Mouse (Mus musculus): ENCODE data around the gene Myl3.

The Myl3 gene

DNA sequence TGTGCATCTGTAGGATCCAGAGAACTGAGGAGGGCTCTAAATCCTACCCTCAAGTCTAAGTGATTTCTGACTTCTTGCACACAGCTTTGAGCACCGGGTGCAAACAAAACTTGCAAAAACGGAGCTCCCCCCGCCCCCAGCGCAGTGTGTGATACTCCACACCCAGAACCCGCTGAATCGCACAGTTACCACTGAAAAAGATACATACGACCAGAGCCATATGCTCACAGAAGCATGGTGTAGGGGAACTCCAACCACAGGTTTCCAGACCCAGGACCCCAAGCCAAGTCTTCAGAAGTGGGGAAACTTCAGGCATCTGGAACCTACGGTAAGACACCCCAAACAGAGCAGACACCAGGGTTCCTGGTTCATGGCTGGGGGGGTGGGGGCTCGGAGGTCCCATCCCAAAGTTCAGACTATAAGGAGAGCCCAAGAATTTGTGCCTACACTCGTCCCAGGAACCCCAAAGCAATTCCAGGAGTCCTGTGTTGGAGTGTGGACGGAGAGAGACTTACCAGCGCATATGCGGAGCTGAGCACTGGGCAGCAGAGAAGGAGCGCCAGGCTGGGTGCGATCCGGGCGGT, at the start of gene Myl3:
TSS of gene Myl3 (plus strand) at position 151 of the 584 bp plus-strand sequence.
- no peak for DNase-seq (ENCODE audit: low read depth, low spot score)

- DNase-seq (ENCODE audit: low read depth, low spot score), result no peak
Observed at GRCm38 (mm10) chr9:110695165-110695755, 46.4 kb upstream of the Myl3 start.

DNA sequence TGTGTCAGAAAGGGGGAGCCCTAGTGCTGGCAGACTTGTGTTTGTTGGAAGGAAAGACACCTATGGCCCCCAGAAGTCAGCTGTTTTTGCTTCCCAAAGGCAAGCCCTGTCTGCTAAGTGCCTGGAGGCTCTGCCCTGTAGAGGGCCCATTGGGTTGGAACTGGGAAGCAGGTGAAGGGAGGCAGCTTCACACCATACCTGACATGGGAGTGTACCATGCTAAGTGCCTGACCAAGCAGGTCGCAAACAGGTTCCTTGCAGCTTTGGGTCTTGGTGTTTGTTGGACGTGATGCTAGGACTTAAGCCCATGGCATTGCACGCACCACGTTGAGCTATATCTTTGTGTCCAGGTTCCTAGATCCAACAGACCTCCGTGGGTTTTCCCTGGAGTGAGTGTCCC, 45.2 kb upstream of the Myl3 start:
- DNase-seq (ENCODE audit: low read depth, low spot score), result no peak

DNA sequence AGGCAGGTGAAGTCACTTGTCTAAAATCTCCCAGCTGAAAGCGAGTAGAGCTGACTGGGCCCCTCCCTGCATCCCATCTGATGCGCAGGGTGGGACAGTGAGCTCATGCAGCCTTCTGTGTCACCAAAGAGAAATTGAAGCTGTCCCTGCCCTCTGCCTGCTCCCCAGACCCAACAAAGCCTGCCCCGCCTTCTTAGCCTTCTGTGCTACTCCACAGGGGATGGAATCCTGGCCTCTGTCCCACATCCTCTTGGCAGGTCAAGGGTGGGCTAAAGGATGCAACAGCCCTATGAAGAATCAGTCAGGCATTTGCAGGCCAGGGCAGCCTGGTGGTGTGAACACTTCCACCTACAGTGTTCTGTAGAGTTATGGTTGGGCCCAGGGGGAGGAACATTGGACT, 44.2 kb upstream of the Myl3 start:
- peak; percentile 52 for DNase-seq (ENCODE audit: low read depth, low spot score)

DNA sequence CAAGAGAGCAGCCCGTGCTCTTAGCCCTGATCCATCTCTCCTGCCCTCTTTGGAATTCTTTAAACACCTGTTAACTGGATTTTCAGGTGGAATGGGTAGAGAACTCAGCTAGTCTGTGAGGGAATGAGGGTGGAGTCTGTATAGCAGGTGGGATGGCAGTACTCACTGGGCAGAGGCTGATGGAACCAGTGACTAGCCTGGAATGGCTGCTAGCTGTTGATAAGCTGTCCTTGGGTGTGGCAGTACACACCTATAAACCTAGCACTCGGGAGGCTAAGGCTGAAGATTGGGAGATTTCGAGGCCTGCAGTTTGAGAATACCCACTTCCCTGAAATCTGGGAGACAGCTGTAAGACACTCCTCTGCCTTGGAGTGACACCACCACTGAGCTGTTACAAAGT, 42.1 kb upstream of the Myl3 start:
- DNase-seq (ENCODE audit: low read depth, low spot score), result no peak

DNA sequence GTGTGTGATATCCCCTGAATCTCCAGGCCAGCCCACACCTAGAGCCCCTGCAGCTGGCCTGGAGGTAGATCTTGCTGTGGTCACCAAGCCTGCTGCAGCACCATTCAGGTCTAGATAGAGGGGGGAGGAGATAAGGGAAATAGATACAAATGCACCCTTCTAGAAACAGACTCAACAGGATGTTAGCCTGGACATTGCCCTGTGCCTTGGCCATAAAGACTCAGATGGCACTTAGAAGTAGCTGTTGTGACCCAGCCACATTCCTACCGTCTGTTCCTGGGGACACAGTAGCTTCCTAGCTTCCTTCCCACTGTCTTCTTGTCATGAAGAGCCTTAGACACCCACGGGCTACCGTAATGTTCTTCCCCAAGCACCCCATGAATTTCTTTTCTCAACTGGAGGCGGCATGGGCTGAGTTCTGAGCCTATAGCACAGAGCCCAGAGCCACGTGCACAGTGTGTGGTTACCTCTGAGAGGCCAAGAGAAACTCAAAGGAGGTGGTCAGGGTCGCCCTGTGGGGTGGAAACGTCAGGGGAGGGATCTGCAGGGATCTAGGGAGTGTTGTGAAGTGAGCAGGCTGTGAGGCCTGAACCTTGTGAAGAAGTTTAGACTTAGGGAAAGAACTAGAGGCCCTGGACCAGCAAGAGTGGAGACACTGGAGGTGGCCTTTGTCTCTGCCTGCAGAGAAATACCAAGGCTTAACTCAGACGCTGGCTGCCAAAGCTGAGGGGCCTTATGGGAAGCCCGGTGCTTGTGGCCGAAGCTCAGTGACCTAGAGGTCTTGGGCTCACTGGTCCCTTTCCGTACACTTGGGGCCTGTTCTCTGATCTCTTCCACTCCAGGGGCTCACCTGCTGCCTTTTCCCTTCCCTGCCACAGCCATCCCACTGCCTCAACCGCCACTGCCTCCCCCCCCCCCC, 40.3 kb upstream of the Myl3 start:
- no peak for DNase-seq (ENCODE audit: low read depth, low spot score)

- no peak for DNase-seq (ENCODE audit: low read depth, low spot score)
Observed at GRCm38 (mm10) chr9:110702848-110703247, 38.8 kb upstream of the Myl3 start.

GRCm38 (mm10) chr9:110703951-110704350, 37.7 kb upstream of the Myl3 start:
- DNase-seq (ENCODE audit: low read depth, low spot score), result no peak

GRCm38 (mm10) chr9:110706784-110707183, 34.9 kb upstream of the Myl3 start:
- no peak for DNase-seq (ENCODE audit: low read depth, low spot score)

- DNase-seq (ENCODE audit: low read depth, low spot score), result peak; percentile 85
Observed at GRCm38 (mm10) chr9:110709640-110710258, 31.9 kb upstream of the Myl3 start.

DNA sequence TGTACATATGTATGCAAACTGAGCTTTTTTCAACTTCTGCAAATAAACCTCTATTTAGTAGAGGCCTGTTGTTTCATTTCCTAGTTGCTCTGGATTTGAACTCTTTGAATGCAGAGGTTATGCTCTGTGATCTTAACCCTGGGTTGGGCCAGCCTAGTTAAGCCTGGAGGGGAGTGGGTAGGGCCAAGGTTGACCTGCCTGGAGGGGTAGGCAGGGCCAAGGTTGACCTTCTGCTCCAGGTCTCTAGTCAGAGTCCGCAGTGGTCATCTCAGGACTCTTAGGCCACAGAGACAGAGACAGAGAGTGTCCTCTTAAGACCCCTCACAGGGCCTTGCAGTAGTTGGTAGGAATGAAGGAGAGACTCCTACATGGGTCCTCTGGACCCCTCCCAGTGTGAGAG, 30.1 kb upstream of the Myl3 start:
- no peak for DNase-seq (ENCODE audit: low read depth, low spot score)

GRCm38 (mm10) chr9:110711996-110712395, 29.7 kb upstream of the Myl3 start:
- no peak for DNase-seq (ENCODE audit: low read depth, low spot score)

GRCm38 (mm10) chr9:110712545-110712944, 29.1 kb upstream of the Myl3 start:
- DNase-seq (ENCODE audit: low read depth, low spot score), result no peak

- no peak for DNase-seq (ENCODE audit: low read depth, low spot score)
Observed at GRCm38 (mm10) chr9:110713389-110713788, 28.3 kb upstream of the Myl3 start.

DNA sequence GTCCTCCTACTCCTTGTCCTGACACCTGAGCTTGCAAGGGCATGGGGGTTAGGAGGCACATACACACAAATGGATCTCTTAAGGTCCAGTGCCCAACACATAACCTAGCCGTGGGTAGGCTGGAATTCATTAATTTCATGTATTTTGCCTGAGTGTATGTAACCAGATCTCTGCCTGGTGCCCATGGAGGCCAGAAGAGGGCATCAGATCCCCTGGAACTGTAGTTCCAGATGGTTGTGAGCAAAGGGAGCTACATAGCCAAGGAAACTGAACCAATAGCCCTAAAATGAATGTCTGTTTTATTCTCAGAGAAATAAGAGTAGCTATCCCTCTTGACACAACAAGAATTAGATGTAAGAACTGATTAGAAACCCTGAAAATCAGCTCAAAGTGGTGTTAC, 26.2 kb upstream of the Myl3 start:
- no peak for DNase-seq (ENCODE audit: low read depth, low spot score)

DNA sequence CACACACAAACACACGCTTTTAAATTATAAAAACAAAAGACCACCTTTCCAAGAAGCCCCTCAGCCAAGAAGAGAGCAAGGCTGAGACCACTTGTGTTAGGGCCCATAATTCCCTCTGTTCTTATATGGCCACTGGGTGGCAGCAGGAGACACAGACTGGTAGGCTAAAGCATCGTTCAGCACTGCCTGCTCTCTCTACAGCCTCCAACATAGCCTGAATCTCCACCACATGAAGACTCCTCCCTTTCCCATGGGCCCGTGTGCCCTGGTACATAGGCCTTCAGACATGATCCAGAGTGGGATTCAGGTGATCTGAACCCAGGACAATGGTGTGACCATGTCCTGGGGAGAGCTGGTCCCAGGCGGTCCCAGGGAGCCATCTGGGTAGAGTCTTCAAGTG, 24.9 kb upstream of the Myl3 start:
- DNase-seq (ENCODE audit: low read depth, low spot score), result peak; percentile 65

DNA sequence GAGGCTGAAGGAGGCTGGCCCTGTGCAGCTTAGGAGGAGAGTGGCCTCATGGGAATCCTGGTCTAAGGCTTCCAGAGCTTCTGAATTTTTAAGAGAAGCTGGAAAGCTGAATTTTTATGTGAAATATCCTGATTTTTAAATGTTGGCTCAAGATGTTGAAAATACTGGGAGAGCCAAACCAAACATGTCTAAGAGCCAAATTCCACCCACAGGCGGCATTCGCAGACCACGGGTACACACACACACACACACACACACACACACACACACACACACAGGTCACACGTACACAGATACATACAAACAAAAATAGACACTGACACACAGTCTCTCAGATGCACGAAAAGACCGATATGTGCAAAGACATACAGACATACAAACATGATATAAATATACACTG, 23.6 kb upstream of the Myl3 start:
- DNase-seq (ENCODE audit: low read depth, low spot score), result no peak

- DNase-seq (ENCODE audit: low read depth, low spot score), result no peak
Observed at GRCm38 (mm10) chr9:110718810-110719209, 22.9 kb upstream of the Myl3 start.

GRCm38 (mm10) chr9:110719977-110720376, 21.7 kb upstream of the Myl3 start:
- no peak for DNase-seq (ENCODE audit: low read depth, low spot score)

GRCm38 (mm10) chr9:110722060-110722459, 19.6 kb upstream of the Myl3 start:
- no peak for DNase-seq (ENCODE audit: low read depth, low spot score)

GRCm38 (mm10) chr9:110725721-110726135, 15.9 kb upstream of the Myl3 start:
- no peak for DNase-seq (ENCODE audit: low read depth, low spot score)

DNA sequence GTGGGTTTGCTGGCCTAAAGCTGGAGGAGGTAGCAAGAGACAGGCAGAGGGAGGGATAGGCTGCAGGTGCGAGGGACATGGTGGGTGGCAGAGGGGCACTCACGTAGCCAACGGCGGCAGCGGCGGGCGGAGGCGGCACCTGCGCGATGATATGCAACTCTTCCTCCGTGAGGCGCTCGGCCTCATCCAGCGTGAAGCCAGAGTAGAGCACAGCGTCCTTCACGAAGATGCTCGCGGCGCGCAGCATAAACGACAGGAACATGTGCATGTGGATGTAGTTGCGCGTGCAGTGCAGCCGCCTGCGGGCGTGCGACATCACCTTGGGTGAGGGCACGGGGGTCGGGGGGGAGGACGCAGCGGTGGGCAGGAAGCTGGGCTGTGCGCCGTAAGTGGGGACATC, 14.8 kb upstream of the Myl3 start:
- peak; percentile 30 for DNase-seq (ENCODE audit: low read depth, low spot score)

All from R1 (cell line).